Mouse (Mus musculus) heart, postnatal 0 days (tissue): ENCODE measurements around the gene Mecom.

Source experiments
- CTCF ChIP-seq: IDR thresholded peaks from 2 replicates; pipeline ENCODE4 v1.5.1; 2016; ENCODE audit warnings: antibody characterized with exemption, control low read depth, low read depth
- EP300 ChIP-seq: IDR thresholded peaks from 2 replicates; pipeline ENCODE4 v1.6.1; 2016; ENCODE audit warnings: antibody characterized with exemption, low read depth

GRCm38 (mm10) chr3:30118594-30119297 is 429.1 kb downstream of the Mecom start:
- TF ChIP-seq EP300 (no peak), CTCF (no peak)
